Mouse (Mus musculus) granulocyte monocyte progenitor cell, adult 5-6 weeks (primary cell): Measurements from ENCODE around the gene Ms4a2. TPM values are rescaled to one million over a fixed set of nuclear protein-coding genes. Genes with fewer than 3 reads are reported as not detected.

ENCODE experiments used
- ATAC-seq: replicated peaks from 2 replicates; pipeline ENCODE4 v1.8.0; 2016; ENCODE audit warnings: mild to moderate bottlenecking, moderate TSS enrichment, inconsistent platforms; ENCODE audit not compliant: poor library complexity, severe bottlenecking
- total RNA-seq, 2 experiments: library from RNA; stranded (forward) in 1 of 2; stranded (reverse) in 1 of 2; fragments of 200-712, 200-1000 nt in 1 of 2; fragments of >200 nt in 1 of 2; fragmentation: Nextera tagmentation in 1 of 2; gene quantifications; 2 replicates each; pipeline ENCODE4 v1.2.3; 2014 to 2017

The Ms4a2 gene
- total RNA-seq, 2 experiments from 2014 or later, result 40.7 to 44.3 TPM

- no peak for ATAC-seq
Measured at GRCm38 (mm10) chr19:11601349-11601748, 22.2 kb downstream of the Ms4a2 start.

DNA sequence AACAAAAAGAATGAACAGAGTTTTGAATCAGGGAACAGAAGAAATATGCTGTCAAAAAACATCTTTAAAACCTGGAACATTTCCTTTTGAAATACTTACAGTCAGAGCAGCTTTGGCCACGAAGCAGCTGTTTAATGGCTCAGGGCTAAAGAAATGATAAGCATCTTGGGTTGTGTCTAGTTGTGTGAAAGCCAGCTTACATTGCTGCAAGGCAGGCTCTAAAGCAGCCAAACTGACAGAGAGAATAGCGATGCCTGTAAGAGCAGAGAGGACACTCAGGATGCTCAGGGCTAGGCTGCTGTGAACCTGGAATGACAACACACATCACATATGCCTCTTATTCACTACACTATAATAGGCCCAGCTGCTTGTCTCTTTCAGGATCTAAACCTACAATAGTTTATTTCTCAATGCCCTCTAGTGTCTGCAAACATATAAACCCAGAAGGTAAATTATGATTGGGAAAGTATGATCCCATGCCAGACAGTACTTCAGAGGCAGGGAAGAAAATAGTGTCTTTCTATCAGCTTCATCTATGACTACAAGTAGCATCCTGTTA lies 33.5 kb downstream of the Ms4a2 start:
- ATAC-seq, result no peak

DNA sequence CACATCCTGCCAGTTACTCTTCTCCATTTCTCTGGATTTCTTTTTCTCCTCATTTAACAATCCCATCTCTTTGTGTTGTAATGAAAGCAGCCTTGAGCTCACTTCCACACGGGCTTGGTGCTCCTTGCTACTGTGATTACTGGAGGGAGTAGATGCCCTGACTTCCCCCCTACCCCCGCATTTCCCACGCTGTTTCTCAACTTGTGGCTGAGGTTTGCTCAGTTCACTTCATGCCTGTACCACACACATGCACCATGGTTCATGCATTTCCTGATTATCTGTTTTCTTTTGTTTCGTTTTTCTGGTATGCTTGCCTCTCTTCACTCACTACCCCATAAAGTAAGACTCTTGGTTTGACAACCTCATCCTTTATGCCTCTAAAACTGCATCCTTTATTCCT lies 34.3 kb downstream of the Ms4a2 start:
- ATAC-seq, result peak; percentile 96

DNA sequence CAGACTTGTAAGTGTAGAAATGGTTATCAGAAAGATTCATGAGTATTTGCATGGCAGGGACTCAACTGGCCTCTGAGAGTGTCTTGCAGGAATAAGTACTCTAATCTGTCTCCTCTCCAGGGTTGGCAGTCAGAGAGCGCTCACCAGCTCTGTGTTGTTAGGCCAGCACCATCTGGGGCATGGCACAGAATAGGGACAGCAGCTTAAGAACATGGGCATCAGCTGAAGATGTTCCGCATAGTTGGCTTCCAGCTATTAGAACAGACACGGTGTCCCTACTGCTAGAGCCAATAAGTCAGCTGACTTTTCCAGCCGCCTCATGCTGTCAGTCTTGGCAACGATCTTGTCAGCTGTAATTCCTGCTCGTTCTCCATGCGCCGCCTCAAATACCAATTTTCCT lies 48.6 kb downstream of the Ms4a2 start:
- ATAC-seq, result no peak

Other genes starting within 250 kb of the Ms4a2 start
- gene Ms4a4a, start 248.2 kb downstream of the Ms4a2 start, total RNA-seq (2014; fragmentation: Nextera tagmentation), result not detected in 2 replicates
- gene Ms4a4a, start 248.2 kb downstream of the Ms4a2 start, total RNA-seq (2017), result not detected in 2 replicates
- 11.5 and 20.2 TPM in 2 replicates for gene Ms4a4c, start 218.9 kb downstream of the Ms4a2 start, total RNA-seq (2014; fragmentation: Nextera tagmentation)
- gene Ms4a4c, start 218.9 kb downstream of the Ms4a2 start, total RNA-seq (2017), result 13.5 and 19.6 TPM in 2 replicates
- 2.2 and 2.3 TPM in 2 replicates for gene Ms4a4b, start 180.2 kb downstream of the Ms4a2 start, total RNA-seq (2014; fragmentation: Nextera tagmentation)
- 0.10 and 2.6 TPM in 2 replicates for gene Ms4a4b, start 180.2 kb downstream of the Ms4a2 start, total RNA-seq (2017)
- gene Ms4a6c, start 154.4 kb downstream of the Ms4a2 start, total RNA-seq (2014; fragmentation: Nextera tagmentation), result 271 and 272 TPM in 2 replicates
- gene Ms4a6c, start 154.4 kb downstream of the Ms4a2 start, total RNA-seq (2017), result 201 and 211 TPM in 2 replicates
- 4.9 and 9.0 TPM in 2 replicates for gene Gm8369, start 137.8 kb downstream of the Ms4a2 start, total RNA-seq (2014; fragmentation: Nextera tagmentation)
- 1.4 and 2.0 TPM in 2 replicates for gene Gm8369, start 137.8 kb downstream of the Ms4a2 start, total RNA-seq (2017)
- 39.1 and 44.2 TPM in 2 replicates for gene Ms4a6b, start 107.2 kb downstream of the Ms4a2 start, total RNA-seq (2014; fragmentation: Nextera tagmentation)
- gene Ms4a6b, start 107.2 kb downstream of the Ms4a2 start, total RNA-seq (2017), result 28.3 and 30.5 TPM in 2 replicates
- gene Ms4a4d, start 86.9 kb downstream of the Ms4a2 start, total RNA-seq (2014; fragmentation: Nextera tagmentation), result not detected in 2 replicates
- not detected in 2 replicates for gene Ms4a4d, start 86.9 kb downstream of the Ms4a2 start, total RNA-seq (2017)
- gene Ms4a6d, start 18.9 kb downstream of the Ms4a2 start, total RNA-seq (2014; fragmentation: Nextera tagmentation), result 3.6 and 6.2 TPM in 2 replicates
- gene Ms4a6d, start 18.9 kb downstream of the Ms4a2 start, total RNA-seq (2017), result 2.4 and 2.7 TPM in 2 replicates
- 1,080 and 1,135 TPM in 2 replicates for gene Ms4a3, start 17.1 kb upstream of the Ms4a2 start, total RNA-seq (2014; fragmentation: Nextera tagmentation)
- 1,013 and 1,248 TPM in 2 replicates for gene Ms4a3, start 17.1 kb upstream of the Ms4a2 start, total RNA-seq (2017)
- gene Oosp2, start 36.8 kb upstream of the Ms4a2 start, total RNA-seq (2014; fragmentation: Nextera tagmentation), result 5.0 TPM in 1 of 2 replicates, not detected in the other
- gene Oosp2, start 36.8 kb upstream of the Ms4a2 start, total RNA-seq (2017), result 1.3 TPM in 1 of 2 replicates, not detected in the other
- 4.7 and 15.8 TPM in 2 replicates for gene Oosp1, start 67.4 kb upstream of the Ms4a2 start, total RNA-seq (2014; fragmentation: Nextera tagmentation)
- 5.1 and 11.9 TPM in 2 replicates for gene Oosp1, start 67.4 kb upstream of the Ms4a2 start, total RNA-seq (2017)
- gene Oosp3, start 73.3 kb upstream of the Ms4a2 start, total RNA-seq (2014; fragmentation: Nextera tagmentation), result not detected in 2 replicates
- gene Oosp3, start 73.3 kb upstream of the Ms4a2 start, total RNA-seq (2017), result not detected in 2 replicates
- gene Gif, start 123.8 kb upstream of the Ms4a2 start, total RNA-seq (2014; fragmentation: Nextera tagmentation), result not detected in 2 replicates
- gene Gif, start 123.8 kb upstream of the Ms4a2 start, total RNA-seq (2017), result not detected in 2 replicates
- gene Mrpl16, start 146.7 kb upstream of the Ms4a2 start, total RNA-seq (2014; fragmentation: Nextera tagmentation), result 76.7 and 90.4 TPM in 2 replicates
- 103 and 113 TPM in 2 replicates for gene Mrpl16, start 146.7 kb upstream of the Ms4a2 start, total RNA-seq (2017)
- 11.3 and 12.2 TPM in 2 replicates for gene Stx3, start 195.7 kb upstream of the Ms4a2 start, total RNA-seq (2014; fragmentation: Nextera tagmentation)
- 7.9 and 12.1 TPM in 2 replicates for gene Stx3, start 195.7 kb upstream of the Ms4a2 start, total RNA-seq (2017)
- not detected in 2 replicates for gene Olfr1417, start 215.5 kb upstream of the Ms4a2 start, total RNA-seq (2014; fragmentation: Nextera tagmentation)
- gene Olfr1417, start 215.5 kb upstream of the Ms4a2 start, total RNA-seq (2017), result not detected in 2 replicates
- not detected in 2 replicates for gene Olfr1418, start 237.3 kb upstream of the Ms4a2 start, total RNA-seq (2014; fragmentation: Nextera tagmentation)
- not detected in 2 replicates for gene Olfr1418, start 237.3 kb upstream of the Ms4a2 start, total RNA-seq (2017)